Mouse (Mus musculus): ENCODE measurements around the gene Cpt1c. TPM values are rescaled to one million over a fixed set of nuclear protein-coding genes. Genes with fewer than 3 reads are reported as not detected.

Cpt1c gene
- total and polyA plus RNA-seq, 3 experiments = 4.5 to 12.7 (median 10.2) TPM

DNA sequence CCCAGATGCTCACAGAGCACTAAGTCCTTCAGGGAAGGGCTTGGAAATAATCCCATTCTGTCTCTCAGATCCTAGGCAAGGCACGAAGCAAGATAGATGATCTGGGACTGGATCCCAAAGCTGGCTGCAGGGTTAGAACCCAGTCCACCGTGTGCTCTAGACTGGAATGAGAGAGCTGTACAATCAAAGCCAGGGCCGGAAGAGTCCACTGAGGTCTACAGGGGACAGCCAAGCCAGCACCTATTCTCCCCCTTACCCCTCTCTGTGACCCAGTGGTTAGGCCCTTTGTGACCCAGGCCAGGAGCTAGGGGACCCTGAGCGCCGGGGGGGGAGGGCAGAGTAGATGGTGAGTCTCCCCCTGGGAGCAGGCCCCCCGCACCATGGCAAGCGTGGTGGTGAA is 31.7 kb downstream of the Cpt1c start, which contains the start of gene Tsks:
Gene Tsks (plus strand): TSS at position 301 of the 400 bp plus-strand sequence.
- no peaks in the 10 kb centered on the region for H3K4me1 ChIP-seq (ENCODE audit: control insufficient read depth in 1 of 2, insufficient read depth in 2 of 2)
- no peaks in the 10 kb centered on the region for H3K9me3 ChIP-seq (replicated peaks; ENCODE audit: low read length)
- H3K27me3 ChIP-seq (replicated peaks) = peaks cover 17% of the 10 kb centered on the region
- TF ChIP-seq ZNF384 (IDR thresholded peaks at IDR 0.05; ENCODE audit: low read depth, low read length) (no peak), HCFC1 (IDR thresholded peaks at IDR 0.05; ENCODE audit: low read depth, low read length) (no peak), MEF2A (IDR thresholded peaks at IDR 0.05; ENCODE audit: borderline replicate concordance, low read depth, low read length) (no peak), TBP (conservative IDR thresholded peaks at IDR 0.05; ENCODE audit: low read depth, low read length) (no peak), MAX (IDR thresholded peaks at IDR 0.05; ENCODE audit: low read length) (no peak), SMC3 (IDR thresholded peaks at IDR 0.05; ENCODE audit: low read depth, low read length) (no peak)
- H3K79me2 ChIP-seq (replicated peaks; ENCODE audit: control insufficient read depth, extremely low read depth, insufficient read depth, poor library complexity, severe bottlenecking) = no peaks in the 10 kb centered on the region
- no peak for DNase-seq (ENCODE audit: extremely low read depth)
- no peak within 1 kb of the TSS for H3K4me3 ChIP-seq (replicated peaks in 1 of 3; ENCODE audit: low read depth in 2 of 3, low read length in 2 of 3, poor library complexity in 1 of 3)
- H3K27ac ChIP-seq (ENCODE audit: insufficient read depth, low read depth) = no peak within 1 kb of the TSS
- no peaks in the 10 kb centered on the region for H3K36me3 ChIP-seq (replicated peaks in 1 of 2; ENCODE audit: control insufficient read depth in 1 of 2, insufficient read depth in 1 of 2, low read length in 1 of 2)
- dilution Hi-C loops (cut with MboI; ENCODE audit: extremely low pct_ligation_motif_present, extremely low pct_unique_long_range_greater_than_20kb, low sequenced_read_pairs) (no loop called here), in situ Hi-C loops (cut with MboI; ENCODE audit: low pct_ligation_motif_present, low pct_unique_long_range_greater_than_20kb, low sequenced_read_pairs) (no loop called here)
- H3K9ac ChIP-seq (ENCODE audit: insufficient read depth, low read depth) = no peak within 1 kb of the TSS
- no peak within 1 kb of the TSS for H3K4me2 ChIP-seq (ENCODE audit: insufficient read depth, low read depth, poor library complexity, severe bottlenecking)

DNA sequence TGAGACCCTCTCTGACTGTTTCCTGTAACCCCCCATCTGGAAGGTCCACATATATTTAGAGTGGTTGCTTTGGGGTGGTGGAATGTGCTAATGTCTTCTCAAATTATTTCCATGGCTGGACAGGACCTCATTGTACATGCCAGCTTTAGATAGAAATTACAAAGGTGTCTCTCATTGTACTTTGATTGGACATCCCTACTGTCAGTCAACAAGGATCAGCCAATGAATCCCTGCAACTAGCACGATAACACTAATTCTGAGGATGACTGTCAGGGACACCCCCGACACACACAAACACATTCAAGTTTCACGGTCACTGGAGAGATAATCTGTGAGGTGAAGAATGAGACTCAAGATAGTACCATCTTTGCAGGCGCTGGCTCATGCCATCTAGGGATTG is 36.0 kb downstream of the Cpt1c start:
- no peak for TF ChIP-seq USF2 (conservative IDR thresholded peaks at IDR 0.05; ENCODE audit: low read depth, low read length)
- TF ChIP-seq CHD2 (IDR thresholded peaks at IDR 0.05; ENCODE audit: low read length) = 0 out of 2 replicates have a peak, but pooled peaks have one; percentile 30
- H3K27me3 ChIP-seq (replicated peaks) = peaks cover 2% of the 10 kb centered on the region
- dilution Hi-C loops (cut with MboI; ENCODE audit: extremely low pct_ligation_motif_present, extremely low pct_unique_long_range_greater_than_20kb, low sequenced_read_pairs) (no loop called here), in situ Hi-C loops (cut with MboI; ENCODE audit: low pct_ligation_motif_present, low pct_unique_long_range_greater_than_20kb, low sequenced_read_pairs) (no loop called here)
- no peaks in the 10 kb centered on the region for H3K36me3 ChIP-seq (replicated peaks in 1 of 2; ENCODE audit: control insufficient read depth in 1 of 2, insufficient read depth in 1 of 2, low read length in 1 of 2)
- H3K27ac ChIP-seq (ENCODE audit: insufficient read depth, low read depth) = no peak overlapping the region
- H3K4me3 ChIP-seq (replicated peaks in 1 of 3; ENCODE audit: low read depth in 2 of 3, low read length in 2 of 3, poor library complexity in 1 of 3) = no peak overlapping the region
- peak; percentile 46 for DNase-seq (ENCODE audit: extremely low read depth)
- H3K9me3 ChIP-seq (replicated peaks; ENCODE audit: low read length) = peaks cover 2% of the 10 kb centered on the region
- H3K79me2 ChIP-seq (replicated peaks; ENCODE audit: control insufficient read depth, extremely low read depth, insufficient read depth, poor library complexity, severe bottlenecking) = no peaks in the 10 kb centered on the region
- no peaks in the 10 kb centered on the region for H3K4me1 ChIP-seq (ENCODE audit: control insufficient read depth in 1 of 2, insufficient read depth in 2 of 2)
- no peak overlapping the region for H3K4me2 ChIP-seq (ENCODE audit: insufficient read depth, low read depth, poor library complexity, severe bottlenecking)
- no peak overlapping the region for H3K9ac ChIP-seq (ENCODE audit: insufficient read depth, low read depth)

DNA sequence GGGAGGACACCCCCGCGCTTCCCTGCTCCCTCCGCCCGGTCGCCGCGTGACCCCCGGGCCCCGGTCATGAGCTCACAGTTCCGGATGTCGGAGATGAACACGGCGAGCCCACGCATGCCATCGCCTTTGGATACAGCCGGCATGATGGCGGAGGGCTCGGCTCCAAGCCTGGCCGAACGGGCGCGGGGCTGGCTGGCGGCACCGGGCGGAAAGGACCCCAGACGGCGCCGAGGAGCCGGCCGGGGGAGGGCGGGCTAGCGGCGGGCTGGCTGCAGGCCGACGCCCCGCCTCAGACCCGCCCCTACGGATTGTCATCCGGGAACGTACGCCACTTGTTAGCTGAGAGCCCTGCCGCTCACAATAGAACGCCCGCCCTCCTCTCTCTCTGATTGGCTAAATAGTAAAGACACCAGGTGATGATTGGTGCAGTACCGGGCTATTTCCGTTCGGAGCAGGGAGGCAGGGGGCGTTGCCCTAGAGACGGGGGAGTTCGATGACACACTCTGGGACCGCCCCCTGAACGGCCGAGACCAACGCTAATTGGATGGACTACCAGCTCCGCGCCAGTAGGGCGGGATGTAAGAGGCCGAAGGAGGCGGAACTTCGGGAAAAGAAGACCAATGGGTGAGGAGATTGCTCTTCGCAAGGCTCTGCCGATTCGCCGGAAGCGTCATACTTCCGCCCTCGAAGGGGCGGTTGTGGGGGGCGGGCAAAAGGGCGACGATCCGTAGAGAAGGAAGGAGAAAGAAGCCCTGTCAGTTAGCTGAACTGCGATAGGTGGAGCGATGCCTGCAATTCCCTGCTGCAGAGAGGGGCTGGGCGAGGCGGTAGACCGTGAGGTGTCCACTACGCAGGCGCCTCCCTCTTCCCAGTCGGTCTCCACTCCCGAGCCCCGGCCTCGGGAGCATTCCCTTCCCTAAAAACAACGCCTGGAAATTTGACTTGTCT is 45.2 kb downstream of the Cpt1c start, which contains the start of gene Ap2a1:
Gene Ap2a1 (minus strand): TSS at position 293 of the 948 bp plus-strand sequence.
- in situ Hi-C loops (cut with MboI; ENCODE audit: low pct_ligation_motif_present, low pct_unique_long_range_greater_than_20kb, low sequenced_read_pairs) (no loop called here), dilution Hi-C loops (cut with MboI; ENCODE audit: extremely low pct_ligation_motif_present, extremely low pct_unique_long_range_greater_than_20kb, low sequenced_read_pairs) (no loop called here)
- H3K4me2 ChIP-seq (ENCODE audit: insufficient read depth, low read depth, poor library complexity, severe bottlenecking) = peak within 1 kb of the TSS; percentile 96
- DNase-seq (ENCODE audit: extremely low read depth) = peak; percentile 100
- peaks cover 15% of the 10 kb centered on the region for H3K79me2 ChIP-seq (replicated peaks; ENCODE audit: control insufficient read depth, extremely low read depth, insufficient read depth, poor library complexity, severe bottlenecking)
- peak within 1 kb of the TSS; percentile 69 to 96 (median 94) for H3K4me3 ChIP-seq (replicated peaks in 1 of 3; ENCODE audit: low read depth in 2 of 3, low read length in 2 of 3, poor library complexity in 1 of 3)
- peaks cover 2% of the 10 kb centered on the region for H3K27me3 ChIP-seq (replicated peaks)
- peaks cover 14 to 28% of the 10 kb centered on the region in 2 experiments for H3K4me1 ChIP-seq (ENCODE audit: control insufficient read depth in 1 of 2, insufficient read depth in 2 of 2)
- H3K9me3 ChIP-seq (replicated peaks; ENCODE audit: low read length) = peaks cover 3% of the 10 kb centered on the region
- H3K27ac ChIP-seq (ENCODE audit: insufficient read depth, low read depth) = 0 out of 2 replicates have a peak within 1 kb of the TSS, but pooled peaks have one; percentile 2
- H3K9ac ChIP-seq (ENCODE audit: insufficient read depth, low read depth) = peak within 1 kb of the TSS; percentile 86
- peaks cover 5 to 22% of the 10 kb centered on the region in 2 experiments for H3K36me3 ChIP-seq (replicated peaks in 1 of 2; ENCODE audit: control insufficient read depth in 1 of 2, insufficient read depth in 1 of 2, low read length in 1 of 2)
- no peak for TF ChIP-seq ZC3H11A (IDR thresholded peaks at IDR 0.05; ENCODE audit: low read depth, low read length)
- TF ChIP-seq BHLHE40 (IDR thresholded peaks at IDR 0.05; ENCODE audit: low read depth, low read length) = 0 out of 2 replicates have a peak, but pooled peaks have one; percentile 16
- no peak for TF ChIP-seq ZNF384 (IDR thresholded peaks at IDR 0.05; ENCODE audit: low read depth, low read length)
- TF ChIP-seq USF1 (IDR thresholded peaks at IDR 0.05; ENCODE audit: low read depth, low read length) = no peak
- no peak for TF ChIP-seq JUN (IDR thresholded peaks at IDR 0.05; ENCODE audit: insufficient read depth, low read depth, low read length)
- TF ChIP-seq POLR2A (IDR thresholded peaks at IDR 0.05; ENCODE audit: low read depth, low read length) = peak; percentile 63
- TF ChIP-seq CHD2 (IDR thresholded peaks at IDR 0.05; ENCODE audit: low read length) = peak; percentile 98
- TF ChIP-seq HCFC1 (IDR thresholded peaks at IDR 0.05; ENCODE audit: low read depth, low read length) = peak; percentile 83
- TF ChIP-seq MEF2A (IDR thresholded peaks at IDR 0.05; ENCODE audit: borderline replicate concordance, low read depth, low read length) = peak; percentile 29; the same call in 1 of the 2 replicates
- TF ChIP-seq UBTF (IDR thresholded peaks at IDR 0.05; ENCODE audit: low read depth, low read length) = no peak
- no peak for TF ChIP-seq POLR2AphosphoS2 (IDR thresholded peaks at IDR 0.05; ENCODE audit: low read depth, low read length)
- no peak for TF ChIP-seq GABPA (IDR thresholded peaks at IDR 0.05; ENCODE audit: insufficient replicate concordance, low read depth, low read length)
- peak; percentile 84; the same call in 1 of the 2 replicates for TF ChIP-seq KAT2A (IDR thresholded peaks at IDR 0.05; ENCODE audit: insufficient replicate concordance, low read length)
- TF ChIP-seq MXI1 (IDR thresholded peaks at IDR 0.05; ENCODE audit: low read depth, low read length) = peak; percentile 82
- TF ChIP-seq IRF4 (IDR thresholded peaks at IDR 0.05; ENCODE audit: low read depth, low read length) = no peak
- TF ChIP-seq CTCF (conservative IDR thresholded peaks at IDR 0.05 in 1 of 2, IDR thresholded peaks at IDR 0.05 in 1 of 2; ENCODE audit: low read depth in 2 of 2, low read length in 2 of 2) = no peak
- no peak for TF ChIP-seq RCOR1 (conservative IDR thresholded peaks at IDR 0.05; ENCODE audit: low read depth, low read length)
- TF ChIP-seq ZMIZ1 (IDR thresholded peaks at IDR 0.05; ENCODE audit: low read depth, low read length) = peak; percentile 39; the same call in 1 of the 2 replicates
- no peak for TF ChIP-seq PAX5 (IDR thresholded peaks at IDR 0.05; ENCODE audit: low read length)

Data from CH12.LX (cell line).